Mouse (Mus musculus) MEL (cell line): ENCODE measurements around the gene Vdac1.

ENCODE experiments used
- CHD2 ChIP-seq: IDR thresholded peaks from 2 replicates; pipeline ENCODE4 v1.6.1; 2011; ENCODE audit warnings: low read length, improper control_type of control experiment
- CTCF ChIP-seq, 3 experiments: IDR thresholded peaks in 2 of 3; conservative IDR thresholded peaks in 1 of 3; 2 replicates each; pipeline ENCODE4 v1.5.1; 2011 to 2012; ENCODE audit warnings: low read length in 3 of 3, low read depth in 2 of 3, mild to moderate bottlenecking in 2 of 3, improper control_type of control experiment in 1 of 3, inconsistent platforms in 1 of 3, mixed read lengths in 1 of 3, moderate library complexity in 1 of 3; ENCODE audit not compliant: control insufficient read depth in 1 of 3, insufficient read depth in 1 of 3, poor library complexity in 1 of 3, severe bottlenecking in 1 of 3
- EP300 ChIP-seq, 2 experiments: IDR thresholded peaks; 2 replicates each; pipeline ENCODE4 v1.6.1; 2011; ENCODE audit warnings: improper control_type of control experiment in 2 of 2, low read length in 2 of 2, low read depth in 1 of 2, mild to moderate bottlenecking in 1 of 2
- MAZ ChIP-seq: IDR thresholded peaks from 2 replicates; pipeline ENCODE4 v1.6.1; 2012; ENCODE audit warnings: low read depth, mild to moderate bottlenecking, inconsistent platforms, low read length, improper control_type of control experiment
- MXI1 ChIP-seq: IDR thresholded peaks from 2 replicates; pipeline ENCODE4 v1.6.1; 2011; ENCODE audit warnings: mild to moderate bottlenecking, low read depth, low read length, improper control_type of control experiment
- MYB ChIP-seq: IDR thresholded peaks from 2 replicates; pipeline ENCODE4 v1.6.1; 2011; ENCODE audit warnings: mild to moderate bottlenecking, low read depth, low read length, improper control_type of control experiment
- POLR2A ChIP-seq, 2 experiments: IDR thresholded peaks; 2 replicates each; pipeline ENCODE4 v1.6.1; 2011 to 2012; ENCODE audit warnings: low read length in 2 of 2, mild to moderate bottlenecking in 2 of 2, control low read depth in 1 of 2, improper control_type of control experiment in 1 of 2, low read depth in 1 of 2, moderate library complexity in 1 of 2; ENCODE audit not compliant: control insufficient read depth in 1 of 2, insufficient read depth in 1 of 2, poor library complexity in 1 of 2
- TAL1 ChIP-seq: IDR thresholded peaks from 2 replicates; pipeline ENCODE4 v1.6.1; 2012; ENCODE audit warnings: mild to moderate bottlenecking, inconsistent platforms, low read length, moderate library complexity, mixed read lengths
- ZC3H11A ChIP-seq: IDR thresholded peaks from 2 replicates; pipeline ENCODE4 v1.6.1; 2012; ENCODE audit warnings: low read depth, mild to moderate bottlenecking, inconsistent platforms, low read length, improper control_type of control experiment

GRCm38 (mm10) chr11:52418358-52418757, 57.7 kb downstream of the Vdac1 start:
- TF ChIP-seq MAZ (no peak), CHD2 (no peak), POLR2A (IDR thresholded peaks at IDR 0.05; ENCODE audit: control insufficient read depth in 1 of 2, insufficient read depth in 1 of 2, low read depth in 1 of 2, low read length in 2 of 2, poor library complexity in 1 of 2) (no peak), TAL1 (no peak), CTCF (IDR thresholded peaks at IDR 0.05 in 2 of 3, conservative IDR thresholded peaks at IDR 0.05 in 1 of 3; ENCODE audit: control insufficient read depth in 1 of 3, insufficient read depth in 1 of 3, low read depth in 2 of 3, low read length in 3 of 3, poor library complexity in 1 of 3, severe bottlenecking in 1 of 3) (no peak), MYB (no peak), EP300 (IDR thresholded peaks at IDR 0.05; ENCODE audit: low read depth in 1 of 2, low read length in 2 of 2) (no peak), MXI1 (no peak), ZC3H11A (no peak)
